Mouse (Mus musculus) MEL (cell line): Measurements from ENCODE around the gene Cyp4f14.

ENCODE experiments used
- CTCF ChIP-seq, 3 experiments: IDR thresholded peaks in 2 of 3; conservative IDR thresholded peaks in 1 of 3; 2 replicates each; pipeline ENCODE4 v1.5.1; 2011 to 2012; ENCODE audit warnings: low read length in 3 of 3, low read depth in 2 of 3, mild to moderate bottlenecking in 2 of 3, improper control_type of control experiment in 1 of 3, inconsistent platforms in 1 of 3, mixed read lengths in 1 of 3, moderate library complexity in 1 of 3; ENCODE audit not compliant: control insufficient read depth in 1 of 3, insufficient read depth in 1 of 3, poor library complexity in 1 of 3, severe bottlenecking in 1 of 3
- EP300 ChIP-seq, 2 experiments: IDR thresholded peaks; 2 replicates each; pipeline ENCODE4 v1.6.1; 2011; ENCODE audit warnings: improper control_type of control experiment in 2 of 2, low read length in 2 of 2, low read depth in 1 of 2, mild to moderate bottlenecking in 1 of 2
- JUND ChIP-seq: IDR thresholded peaks from 2 replicates; pipeline ENCODE4 v1.6.1; 2011; ENCODE audit warnings: low read depth, mild to moderate bottlenecking, improper control_type of control experiment, low read length
- POLR2A ChIP-seq, 2 experiments: IDR thresholded peaks; 2 replicates each; pipeline ENCODE4 v1.6.1; 2011 to 2012; ENCODE audit warnings: low read length in 2 of 2, mild to moderate bottlenecking in 2 of 2, control low read depth in 1 of 2, improper control_type of control experiment in 1 of 2, low read depth in 1 of 2, moderate library complexity in 1 of 2; ENCODE audit not compliant: control insufficient read depth in 1 of 2, insufficient read depth in 1 of 2, poor library complexity in 1 of 2
- TCF12 ChIP-seq: IDR thresholded peaks from 2 replicates; pipeline ENCODE4 v1.6.1; 2014; ENCODE audit warnings: low read depth, mild to moderate bottlenecking, inconsistent platforms, low read length, improper control_type of control experiment, moderate library complexity

GRCm38 (mm10) chr17:32893901-32894300 is 23.2 kb downstream of the Cyp4f14 start:
- TF ChIP-seq CTCF (IDR thresholded peaks at IDR 0.05 in 2 of 3, conservative IDR thresholded peaks at IDR 0.05 in 1 of 3; ENCODE audit: control insufficient read depth in 1 of 3, insufficient read depth in 1 of 3, low read depth in 2 of 3, low read length in 3 of 3, poor library complexity in 1 of 3, severe bottlenecking in 1 of 3), result no peak
- no peak for TF ChIP-seq TCF12
- no peak for TF ChIP-seq POLR2A (IDR thresholded peaks at IDR 0.05; ENCODE audit: control insufficient read depth in 1 of 2, insufficient read depth in 1 of 2, low read depth in 1 of 2, low read length in 2 of 2, poor library complexity in 1 of 2)
- TF ChIP-seq JUND, result no peak
- no peak for TF ChIP-seq EP300 (IDR thresholded peaks at IDR 0.05; ENCODE audit: low read depth in 1 of 2, low read length in 2 of 2)
